Mouse (Mus musculus): ENCODE data around the gene H2al1j. TPM values are rescaled to one million over a fixed set of nuclear protein-coding genes. Genes with fewer than 3 reads are reported as not detected.
"Not testable (repeated sequence)": the region's sequence is repeated elsewhere in the genome, so short reads cannot be mapped to it uniquely, and the experiment has no call there.

Gene H2al1j
- not detected in 2 replicates for polyA plus RNA-seq (2014; fragmentation: Nextera tagmentation; extraction: Ambion mirVana)

DNA sequence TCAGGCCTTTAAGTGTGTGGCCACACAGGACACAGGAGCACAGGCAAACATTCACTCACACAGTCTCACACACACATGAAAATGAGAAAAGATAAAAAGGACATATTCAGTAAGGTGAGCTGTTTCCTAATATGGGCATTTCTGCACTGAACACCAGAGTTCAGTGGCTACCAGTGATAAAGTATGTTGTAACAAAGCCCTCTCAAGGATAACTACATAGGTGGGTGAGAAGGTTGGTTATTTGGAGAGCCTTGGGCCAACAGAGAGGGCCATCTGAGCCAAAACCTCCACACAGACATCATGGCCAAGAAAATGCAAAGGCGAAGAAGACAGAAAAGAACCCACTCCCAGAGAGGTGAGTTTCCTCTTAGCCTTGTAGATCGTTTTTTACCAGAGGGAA, at the start of gene H2al1j:
Gene H2al1j (plus strand): TSS at position 301 of the 400 bp plus-strand sequence.
- not testable (repeated sequence) for DNase-seq; ATAC-seq (ENCODE audit: insufficient read depth); H3K9ac ChIP-seq; H3K4me3 ChIP-seq (ENCODE audit: low read depth, low read length); H3K27ac ChIP-seq (ENCODE audit: low read depth); H3K27me3 ChIP-seq (ENCODE audit: insufficient read depth, low read length); H3K4me1 ChIP-seq (ENCODE audit: insufficient read depth); H3K36me3 ChIP-seq (ENCODE audit: insufficient read depth); H3K4me2 ChIP-seq; H3K9me3 ChIP-seq (ENCODE audit: low read depth, low read length)
- 89% methylated on average over 2 of the region's 2 CpGs for WGBS

DNA sequence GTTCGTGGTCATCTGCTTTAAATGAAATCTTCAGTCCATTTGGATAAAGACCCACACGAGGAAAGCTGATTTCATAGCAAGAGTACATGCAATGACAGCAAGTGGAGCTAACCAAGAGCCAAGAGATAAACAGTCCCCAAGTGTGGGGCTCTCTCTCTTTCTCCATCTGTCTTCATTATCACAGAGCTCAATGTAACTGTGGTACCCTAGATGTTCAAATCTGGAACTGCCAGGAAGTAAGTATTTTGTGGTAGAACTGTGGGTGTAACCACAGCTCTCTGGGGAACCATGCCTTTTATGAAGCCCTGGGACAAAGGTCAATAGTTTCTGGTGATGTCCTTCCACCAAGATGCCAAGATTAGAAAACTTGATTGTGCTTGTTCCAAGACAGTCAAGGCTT, 46.9 kb upstream of the H2al1j start:
- H3K9me3 ChIP-seq (ENCODE audit: low read depth, low read length) = no peaks in the 10 kb centered on the region
- H3K4me3 ChIP-seq (ENCODE audit: low read depth, low read length) = no peak overlapping the region
- no peaks in the 10 kb centered on the region for H3K27me3 ChIP-seq (ENCODE audit: insufficient read depth, low read length)
- no peak overlapping the region for H3K9ac ChIP-seq
- 59% methylated on average over 2 of the region's 2 CpGs for WGBS
- no peak overlapping the region for H3K4me2 ChIP-seq
- H3K27ac ChIP-seq (ENCODE audit: low read depth) = no peak overlapping the region
- ATAC-seq (ENCODE audit: insufficient read depth) (no peak), DNase-seq (no peak)
- no peak for TF ChIP-seq CTCF (IDR thresholded peaks at IDR 0.05; ENCODE audit: low read depth)
- no peaks in the 10 kb centered on the region for H3K36me3 ChIP-seq (ENCODE audit: insufficient read depth)
- no peaks in the 10 kb centered on the region for H3K4me1 ChIP-seq (ENCODE audit: insufficient read depth)

DNA sequence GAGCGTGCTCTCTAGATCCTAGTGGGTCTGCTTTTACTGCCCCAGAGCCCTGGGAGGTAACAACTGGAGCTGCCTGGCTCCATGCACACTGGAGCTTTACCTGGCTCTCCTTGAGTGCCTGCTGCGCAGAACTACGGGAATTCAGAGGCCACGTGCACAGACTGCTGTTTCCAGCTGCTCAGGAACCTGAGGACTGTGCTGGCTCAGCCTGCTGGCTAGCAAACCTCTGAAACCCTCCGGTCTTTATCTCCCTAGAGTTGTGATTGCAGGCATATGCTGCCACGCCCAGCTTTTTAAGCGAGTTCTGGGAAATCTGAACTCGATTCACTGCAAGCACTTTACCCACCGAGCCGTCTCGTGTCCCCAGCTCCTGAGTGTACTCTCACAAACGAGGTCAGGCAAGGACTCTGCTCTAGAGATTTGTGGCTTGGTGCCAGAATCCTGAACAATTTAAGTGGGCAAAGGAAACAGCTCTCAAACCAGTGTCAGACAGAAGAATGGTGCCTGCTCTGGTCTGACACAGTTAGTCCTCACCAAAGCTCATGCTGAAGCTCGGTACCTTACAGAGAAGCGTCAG, 39.2 kb upstream of the H2al1j start:
- H3K27me3 ChIP-seq (ENCODE audit: insufficient read depth, low read length) = no peaks in the 10 kb centered on the region
- ATAC-seq (ENCODE audit: insufficient read depth) (peak; percentile 28; the same call in 1 of the 2 replicates), DNase-seq (peak; percentile 66)
- H3K36me3 ChIP-seq (ENCODE audit: insufficient read depth) = no peaks in the 10 kb centered on the region
- H3K9me3 ChIP-seq (ENCODE audit: low read depth, low read length) = no peaks in the 10 kb centered on the region
- no peak overlapping the region for H3K4me3 ChIP-seq (ENCODE audit: low read depth, low read length)
- H3K27ac ChIP-seq (ENCODE audit: low read depth) = no peak overlapping the region
- H3K9ac ChIP-seq = no peak overlapping the region
- no peaks in the 10 kb centered on the region for H3K4me1 ChIP-seq (ENCODE audit: insufficient read depth)
- no peak for TF ChIP-seq CTCF (IDR thresholded peaks at IDR 0.05; ENCODE audit: low read depth)
- 43% methylated on average over 14 of the region's 14 CpGs for WGBS
- no peak overlapping the region for H3K4me2 ChIP-seq

DNA sequence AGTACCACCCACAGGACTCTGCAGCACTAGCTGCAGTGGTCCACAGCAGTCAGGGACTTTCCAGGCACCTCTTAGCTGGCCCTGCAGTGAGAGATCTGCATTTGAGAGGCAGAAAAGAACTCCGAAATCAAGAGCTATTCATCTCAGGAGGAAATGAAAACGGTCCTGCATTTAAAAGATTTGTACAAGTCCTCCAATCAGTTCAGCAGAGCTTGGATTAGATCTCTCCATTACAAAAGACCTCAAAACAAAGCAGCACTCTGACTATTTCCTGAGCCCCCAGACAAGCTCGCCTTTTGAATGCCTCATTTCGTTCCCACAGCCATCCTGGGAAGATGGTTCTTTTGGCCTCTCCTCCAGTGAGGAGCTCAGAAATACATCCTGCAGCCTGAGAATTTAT, 38.4 kb upstream of the H2al1j start:
- TF ChIP-seq CTCF (IDR thresholded peaks at IDR 0.05; ENCODE audit: low read depth) = no peak
- H3K4me2 ChIP-seq = no peak overlapping the region
- ATAC-seq (ENCODE audit: insufficient read depth) (no peak), DNase-seq (no peak)
- H3K9ac ChIP-seq = no peak overlapping the region
- no peak overlapping the region for H3K27ac ChIP-seq (ENCODE audit: low read depth)
- H3K36me3 ChIP-seq (ENCODE audit: insufficient read depth) = no peaks in the 10 kb centered on the region
- H3K4me3 ChIP-seq (ENCODE audit: low read depth, low read length) = no peak overlapping the region
- no peaks in the 10 kb centered on the region for H3K27me3 ChIP-seq (ENCODE audit: insufficient read depth, low read length)
- H3K4me1 ChIP-seq (ENCODE audit: insufficient read depth) = no peaks in the 10 kb centered on the region
- 73% methylated on average over 4 of the region's 4 CpGs for WGBS
- H3K9me3 ChIP-seq (ENCODE audit: low read depth, low read length) = no peaks in the 10 kb centered on the region

DNA sequence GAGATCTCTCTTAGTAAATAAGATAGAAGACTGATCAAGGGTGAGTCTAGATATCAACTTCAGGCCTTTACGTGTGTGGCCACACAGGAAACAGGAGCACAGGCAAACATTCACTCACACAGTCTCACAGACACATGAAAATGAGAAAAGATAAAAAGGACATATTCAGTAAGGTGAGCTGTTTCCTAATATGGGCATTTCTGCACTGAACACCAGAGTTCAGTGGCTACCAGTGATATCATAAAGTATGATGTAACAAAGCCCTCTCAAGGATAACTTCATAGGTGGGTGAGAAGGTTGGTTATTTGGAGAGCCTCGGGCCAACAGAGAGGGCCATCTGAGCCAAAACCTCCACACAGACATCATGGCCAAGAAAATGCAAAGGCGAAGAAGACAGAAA, 28.7 kb upstream of the H2al1j start, which contains the start of gene H2al1a:
Gene H2al1a (plus strand): TSS at position 301 of the 400 bp plus-strand sequence.
- not testable (repeated sequence) for H3K27me3 ChIP-seq (ENCODE audit: insufficient read depth, low read length); DNase-seq; H3K4me3 ChIP-seq (ENCODE audit: low read depth, low read length); H3K4me1 ChIP-seq (ENCODE audit: insufficient read depth); ATAC-seq (ENCODE audit: insufficient read depth); H3K27ac ChIP-seq (ENCODE audit: low read depth); H3K36me3 ChIP-seq (ENCODE audit: insufficient read depth); H3K9me3 ChIP-seq (ENCODE audit: low read depth, low read length); H3K4me2 ChIP-seq; H3K9ac ChIP-seq
- WGBS = no CpG with 5 or more reads among the region's 3 CpGs

DNA sequence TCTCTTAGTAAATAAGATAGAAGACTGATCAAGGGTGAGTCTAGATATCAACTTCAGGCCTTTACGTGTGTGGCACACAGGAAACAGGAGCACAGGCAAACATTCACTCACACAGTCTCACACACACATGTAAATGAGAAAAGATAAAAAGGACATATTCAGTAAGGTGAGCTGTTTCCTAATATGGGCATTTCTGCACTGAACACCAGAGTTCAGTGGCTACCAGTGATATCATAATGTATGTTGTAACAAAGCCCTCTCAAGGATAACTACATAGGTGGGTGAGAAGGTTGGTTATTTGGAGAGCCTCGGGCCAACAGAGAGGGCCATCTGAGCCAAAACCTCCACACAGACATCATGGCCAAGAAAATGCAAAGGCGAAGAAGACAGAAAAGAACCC, 25.5 kb upstream of the H2al1j start, which contains the start of gene H2al1b:
Gene H2al1b (plus strand): TSS at position 301 of the 400 bp plus-strand sequence.
- not testable (repeated sequence) for H3K36me3 ChIP-seq (ENCODE audit: insufficient read depth); H3K4me1 ChIP-seq (ENCODE audit: insufficient read depth); H3K9ac ChIP-seq; H3K4me3 ChIP-seq (ENCODE audit: low read depth, low read length); H3K27me3 ChIP-seq (ENCODE audit: insufficient read depth, low read length); H3K27ac ChIP-seq (ENCODE audit: low read depth); DNase-seq; H3K4me2 ChIP-seq; ATAC-seq (ENCODE audit: insufficient read depth); H3K9me3 ChIP-seq (ENCODE audit: low read depth, low read length)
- 95% methylated on average over 1 of the region's 3 CpGs for WGBS

DNA sequence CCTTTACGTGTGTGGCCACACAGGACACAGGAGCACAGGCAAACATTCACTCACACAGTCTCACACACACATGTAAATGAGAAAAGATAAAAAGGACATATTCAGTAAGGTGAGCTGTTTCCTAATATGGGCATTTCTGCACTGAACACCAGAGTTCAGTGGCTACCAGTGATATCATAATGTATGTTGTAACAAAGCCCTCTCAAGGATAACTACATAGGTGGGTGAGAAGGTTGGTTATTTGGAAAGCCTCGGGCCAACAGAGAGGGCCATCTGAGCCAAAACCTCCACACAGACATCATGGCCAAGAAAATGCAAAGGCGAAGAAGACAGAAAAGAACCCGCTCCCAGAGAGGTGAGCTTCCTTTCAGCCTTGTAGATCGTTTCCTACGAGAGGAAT, 22.3 kb upstream of the H2al1j start, which contains the start of gene H2al1c:
Gene H2al1c (plus strand): TSS at position 301 of the 400 bp plus-strand sequence.
- 90% methylated on average over 2 of the region's 6 CpGs for WGBS
- not testable (repeated sequence) for ATAC-seq (ENCODE audit: insufficient read depth)

DNA sequence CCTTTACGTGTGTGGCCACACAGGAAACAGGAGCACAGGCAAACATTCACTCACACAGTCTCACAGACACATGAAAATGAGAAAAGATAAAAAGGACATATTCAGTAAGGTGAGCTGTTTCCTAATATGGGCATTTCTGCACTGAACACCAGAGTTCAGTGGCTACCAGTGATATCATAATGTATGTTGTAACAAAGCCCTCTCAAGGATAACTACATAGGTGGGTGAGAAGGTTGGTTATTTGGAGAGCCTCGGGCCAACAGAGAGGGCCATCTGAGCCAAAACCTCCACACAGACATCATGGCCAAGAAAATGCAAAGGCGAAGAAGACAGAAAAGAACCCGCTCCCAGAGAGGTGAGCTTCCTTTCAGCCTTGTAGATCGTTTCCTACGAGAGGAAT, 19.1 kb upstream of the H2al1j start, which contains the start of gene H2al1d:
Gene H2al1d (plus strand): TSS at position 301 of the 400 bp plus-strand sequence.
- not testable (repeated sequence) for H3K4me1 ChIP-seq (ENCODE audit: insufficient read depth); H3K4me2 ChIP-seq; H3K27me3 ChIP-seq (ENCODE audit: insufficient read depth, low read length); H3K9me3 ChIP-seq (ENCODE audit: low read depth, low read length); H3K36me3 ChIP-seq (ENCODE audit: insufficient read depth); H3K27ac ChIP-seq (ENCODE audit: low read depth); H3K9ac ChIP-seq; H3K4me3 ChIP-seq (ENCODE audit: low read depth, low read length); ATAC-seq (ENCODE audit: insufficient read depth); DNase-seq
- WGBS = no CpG with 5 or more reads among the region's 6 CpGs

More for the DNA sequence above, 22.3 kb upstream of the H2al1j start, which contains the start of gene H2al1c:
- not testable (repeated sequence) for H3K9ac ChIP-seq; DNase-seq; H3K4me3 ChIP-seq (ENCODE audit: low read depth, low read length); H3K4me2 ChIP-seq; H3K27me3 ChIP-seq (ENCODE audit: insufficient read depth, low read length); H3K9me3 ChIP-seq (ENCODE audit: low read depth, low read length); H3K27ac ChIP-seq (ENCODE audit: low read depth); H3K36me3 ChIP-seq (ENCODE audit: insufficient read depth); H3K4me1 ChIP-seq (ENCODE audit: insufficient read depth)

DNA sequence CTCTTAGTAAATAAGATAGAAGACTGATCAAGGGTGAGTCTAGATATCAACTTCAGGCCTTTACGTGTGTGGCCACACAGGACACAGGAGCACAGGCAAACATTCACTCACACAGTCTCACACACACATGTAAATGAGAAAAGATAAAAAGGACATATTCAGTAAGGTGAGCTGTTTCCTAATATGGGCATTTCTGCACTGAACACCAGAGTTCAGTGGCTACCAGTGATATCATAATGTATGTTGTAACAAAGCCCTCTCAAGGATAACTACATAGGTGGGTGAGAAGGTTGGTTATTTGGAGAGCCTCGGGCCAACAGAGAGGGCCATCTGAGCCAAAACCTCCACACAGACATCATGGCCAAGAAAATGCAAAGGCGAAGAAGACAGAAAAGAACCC, 16.0 kb upstream of the H2al1j start, which contains the start of gene H2al1e:
Gene H2al1e (plus strand): TSS at position 301 of the 400 bp plus-strand sequence.
- not testable (repeated sequence) for H3K4me2 ChIP-seq; H3K36me3 ChIP-seq (ENCODE audit: insufficient read depth); H3K9me3 ChIP-seq (ENCODE audit: low read depth, low read length); H3K9ac ChIP-seq; H3K4me1 ChIP-seq (ENCODE audit: insufficient read depth); ATAC-seq (ENCODE audit: insufficient read depth); H3K27ac ChIP-seq (ENCODE audit: low read depth); H3K27me3 ChIP-seq (ENCODE audit: insufficient read depth, low read length); H3K4me3 ChIP-seq (ENCODE audit: low read depth, low read length); DNase-seq
- WGBS = no CpG with 5 or more reads among the region's 3 CpGs

DNA sequence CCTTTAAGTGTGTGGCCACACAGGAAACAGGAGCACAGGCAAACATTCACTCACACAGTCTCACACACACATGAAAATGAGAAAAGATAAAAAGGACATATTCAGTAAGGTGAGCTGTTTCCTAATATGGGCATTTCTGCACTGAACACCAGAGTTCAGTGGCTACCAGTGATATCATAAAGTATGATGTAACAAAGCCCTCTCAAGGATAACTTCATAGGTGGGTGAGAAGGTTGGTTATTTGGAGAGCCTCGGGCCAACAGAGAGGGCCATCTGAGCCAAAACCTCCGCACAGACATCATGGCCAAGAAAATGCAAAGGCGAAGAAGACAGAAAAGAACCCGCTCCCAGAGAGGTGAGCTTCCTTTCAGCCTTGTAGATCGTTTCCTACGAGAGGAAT, 12.8 kb upstream of the H2al1j start, which contains the start of gene H2al1f:
Gene H2al1f (plus strand): TSS at position 301 of the 400 bp plus-strand sequence.
- H3K4me3 ChIP-seq (ENCODE audit: low read depth, low read length); ATAC-seq (ENCODE audit: insufficient read depth); H3K4me1 ChIP-seq (ENCODE audit: insufficient read depth); H3K9ac ChIP-seq; H3K9me3 ChIP-seq (ENCODE audit: low read depth, low read length); H3K27ac ChIP-seq (ENCODE audit: low read depth); H3K4me2 ChIP-seq; DNase-seq; H3K36me3 ChIP-seq (ENCODE audit: insufficient read depth); H3K27me3 ChIP-seq (ENCODE audit: insufficient read depth, low read length): not testable (repeated sequence)
- WGBS = no CpG with 5 or more reads among the region's 6 CpGs
